Mouse (Mus musculus) G1E (cell line): Measurements from ENCODE around the gene Osbp. TPM values are rescaled to one million over a fixed set of nuclear protein-coding genes. Genes with fewer than 3 reads are reported as not detected.

ENCODE experiments used
- ATAC-seq: 2 replicates; pipeline ENCODE4 v1.8.0; 2016; ENCODE audit warnings: mild to moderate bottlenecking; ENCODE audit not compliant: insufficient number of reproducible peaks, poor library complexity, low FRiP score, severe bottlenecking; ENCODE audit errors: extremely low read depth
- DNase-seq: peaks from one replicate; pipeline ENCODE4 v3.0.0; 2012; ENCODE audit warnings: low spot score
- H3K27me3 ChIP-seq: 2 replicates; pipeline ENCODE4 v1.6.1; 2012; ENCODE audit warnings: mild to moderate bottlenecking, low read length, inconsistent platforms; ENCODE audit not compliant: insufficient read depth
- H3K36me3 ChIP-seq: replicated peaks from 2 replicates; pipeline ENCODE3; 2012; ENCODE audit warnings: mild to moderate bottlenecking, inconsistent platforms
- H3K4me1 ChIP-seq: 2 replicates; pipeline ENCODE4 v1.6.1; 2012; ENCODE audit warnings: low read depth, low read length, inconsistent platforms, mixed read lengths; ENCODE audit not compliant: insufficient read depth
- H3K4me3 ChIP-seq: 2 replicates; pipeline ENCODE4 v1.5.1; 2012; ENCODE audit warnings: low read depth, mild to moderate bottlenecking, inconsistent platforms, low read length, moderate library complexity, mixed read lengths
- H3K9me3 ChIP-seq: replicated peaks from 2 replicates; pipeline ENCODE4 v1.6.1; 2012; ENCODE audit warnings: inconsistent platforms
- CTCF ChIP-seq: IDR thresholded peaks from 2 replicates; pipeline ENCODE4 v1.5.1; 2012; ENCODE audit warnings: low read depth, low read length, inconsistent platforms, mixed read lengths
- GATA1 ChIP-seq: IDR thresholded peaks from 2 replicates; pipeline ENCODE4 v1.6.1; 2012; ENCODE audit warnings: borderline replicate concordance, low read length, inconsistent platforms, mixed read lengths
- GATA2 ChIP-seq: IDR thresholded peaks from 2 replicates; pipeline ENCODE4 v1.6.1; 2012; ENCODE audit warnings: low read depth, low read length, inconsistent platforms, borderline replicate concordance
- POLR2AphosphoS5 ChIP-seq: IDR thresholded peaks from 2 replicates; pipeline ENCODE4 v1.6.1; 2012; ENCODE audit warnings: low read depth, low read length, inconsistent platforms; ENCODE audit not compliant: insufficient replicate concordance
- TAL1 ChIP-seq: conservative IDR thresholded peaks from 2 replicates; pipeline ENCODE4 v1.6.1; 2012; ENCODE audit warnings: low read depth, low read length, inconsistent platforms, mixed read lengths
- polyA plus RNA-seq: library from polyadenylated mRNA; stranded (reverse); fragments of >175 nt; gene quantifications from 2 replicates; pipeline ENCODE4 v1.2.3, GENCODE M21; 2012
- total RNA-seq, 2 experiments: library from RNA; stranded (forward) in 1 of 2; stranded (reverse) in 1 of 2; fragments of 200-1000 nt in 1 of 2; fragments of >200 nt in 1 of 2; fragmentation: Nextera tagmentation in 1 of 2; gene quantifications; 2 replicates each; pipeline ENCODE4 v1.2.3; 2014 to 2017

The Osbp gene
- total and polyA plus RNA-seq, 3 experiments = 12.2 to 50.4 (median 32.1) TPM

DNA sequence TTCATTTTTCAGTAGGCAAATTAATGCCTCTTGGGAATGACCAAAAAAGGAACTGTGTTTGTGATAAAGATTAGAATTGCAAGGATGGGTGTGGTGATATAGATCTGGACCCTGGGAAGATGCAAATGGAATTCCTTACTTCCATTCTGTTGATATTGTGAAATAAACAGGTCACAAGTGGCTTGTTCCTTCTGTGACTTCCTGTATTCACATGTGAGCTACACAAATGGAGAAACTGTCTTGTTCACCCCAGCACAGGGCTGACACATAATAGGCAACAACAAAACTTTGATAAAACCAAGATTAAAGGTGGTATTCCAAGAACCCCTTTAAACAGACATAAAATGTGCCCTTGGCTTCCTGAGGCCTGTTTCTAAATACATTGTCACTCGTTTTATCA, 15.9 kb upstream of the Osbp start:
- no peak overlapping the region for H3K4me3 ChIP-seq
- DNase-seq = no peak
- peaks cover 6% of the 10 kb centered on the region; the same call in 1 of the 2 replicates for H3K4me1 ChIP-seq
- TF ChIP-seq CTCF (no peak), POLR2AphosphoS5 (no peak), GATA2 (no peak), TAL1 (no peak), GATA1 (no peak)
- H3K27me3 ChIP-seq = peaks cover 10% of the 10 kb centered on the region
- no peaks in the 10 kb centered on the region for H3K9me3 ChIP-seq
- H3K36me3 ChIP-seq = peaks cover 19% of the 10 kb centered on the region
- ATAC-seq = no peak

- H3K27me3 ChIP-seq = peaks cover 10% of the 10 kb centered on the region
- no peak overlapping the region for H3K4me3 ChIP-seq
- no peak for TF ChIP-seq GATA2
- no peak for TF ChIP-seq TAL1
- no peak for TF ChIP-seq POLR2AphosphoS5
- no peak for ATAC-seq
- H3K9me3 ChIP-seq = no peaks in the 10 kb centered on the region
- H3K4me1 ChIP-seq = peaks cover 6% of the 10 kb centered on the region; the same call in 1 of the 2 replicates
- DNase-seq = no peak
- peaks cover 11% of the 10 kb centered on the region for H3K36me3 ChIP-seq
These were observed 15.0 kb upstream of the Osbp start for GRCm38 (mm10) chr19:11950747-11951146.

GRCm38 (mm10) chr19:11954206-11954605, 11.5 kb upstream of the Osbp start:
- no peaks in the 10 kb centered on the region for H3K36me3 ChIP-seq
- no peak overlapping the region; the same call in 1 of the 2 replicates for H3K4me3 ChIP-seq
- DNase-seq (no peak), ATAC-seq (no peak)
- peaks cover 14% of the 10 kb centered on the region for H3K27me3 ChIP-seq
- H3K4me1 ChIP-seq = peaks cover 6% of the 10 kb centered on the region; the same call in 1 of the 2 replicates
- no peaks in the 10 kb centered on the region for H3K9me3 ChIP-seq
- TF ChIP-seq POLR2AphosphoS5 (no peak), GATA1 (no peak), TAL1 (no peak), GATA2 (no peak), CTCF (no peak)

GRCm38 (mm10) chr19:11956636-11957035, 9.1 kb upstream of the Osbp start:
- Histone ChIP-seq H3K9me3 (no peaks in the 10 kb centered on the region), H3K4me3 (no peak overlapping the region), H3K36me3 (no peaks in the 10 kb centered on the region), H3K4me1 (peaks cover 3% of the 10 kb centered on the region; the same call in 1 of the 2 replicates), H3K27me3 (peaks cover 17% of the 10 kb centered on the region)
- ATAC-seq (no peak), DNase-seq (no peak)
- TF ChIP-seq GATA2 (no peak), CTCF (no peak), GATA1 (no peak), TAL1 (no peak), POLR2AphosphoS5 (no peak)

DNA sequence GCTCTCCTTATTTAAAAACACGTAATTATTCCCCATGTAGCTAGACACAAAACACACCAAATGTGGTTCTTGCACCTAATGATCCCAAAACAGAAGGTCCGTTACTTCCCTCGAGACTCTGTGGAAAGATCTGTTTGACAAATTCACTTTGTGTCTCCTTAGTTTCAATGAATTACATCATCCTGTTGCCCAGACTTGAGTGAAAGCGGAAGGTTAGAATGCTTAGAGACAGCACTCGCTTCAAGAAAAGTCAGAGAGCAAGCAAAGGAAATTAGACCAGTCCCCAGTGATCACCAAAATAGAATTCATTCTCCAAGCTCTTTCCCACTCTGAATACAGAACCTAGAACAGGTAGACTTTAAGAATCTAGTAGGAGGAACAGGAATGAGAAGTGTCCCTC, 8.3 kb upstream of the Osbp start:
- ATAC-seq (no peak), DNase-seq (no peak)
- Histone ChIP-seq H3K27me3 (peaks cover 13% of the 10 kb centered on the region), H3K9me3 (no peaks in the 10 kb centered on the region), H3K36me3 (no peaks in the 10 kb centered on the region), H3K4me1 (peaks cover 3% of the 10 kb centered on the region; the same call in 1 of the 2 replicates), H3K4me3 (no peak overlapping the region)
- TF ChIP-seq POLR2AphosphoS5 (no peak), TAL1 (no peak), CTCF (no peak), GATA2 (no peak), GATA1 (no peak)

DNA sequence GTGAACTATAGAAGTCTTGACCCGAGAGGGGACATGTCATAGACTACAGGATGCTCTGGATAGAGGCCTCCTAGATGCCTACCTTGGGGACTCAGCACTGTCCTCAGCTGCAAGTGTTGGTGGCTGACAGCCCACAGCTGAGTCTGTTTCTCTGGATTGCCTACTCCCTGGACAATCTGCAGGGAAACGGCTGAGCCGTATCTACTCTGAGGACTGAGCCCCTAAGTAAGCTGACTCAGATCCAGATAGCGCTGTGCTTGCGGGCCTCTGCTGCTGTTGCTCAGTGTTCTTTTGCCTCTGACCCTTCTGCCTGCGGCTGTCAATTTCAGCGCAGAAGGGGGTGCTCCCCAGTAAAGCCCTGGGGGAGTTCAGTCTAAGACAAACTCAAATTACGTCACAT, 7.9 kb upstream of the Osbp start:
- peaks cover 13% of the 10 kb centered on the region for H3K27me3 ChIP-seq
- DNase-seq (no peak), ATAC-seq (no peak)
- H3K36me3 ChIP-seq = no peaks in the 10 kb centered on the region
- H3K4me1 ChIP-seq = peaks cover 5% of the 10 kb centered on the region; the same call in 1 of the 2 replicates
- TF ChIP-seq GATA1 = no peak
- TF ChIP-seq TAL1 = no peak
- TF ChIP-seq GATA2 = no peak
- no peak for TF ChIP-seq POLR2AphosphoS5
- no peak for TF ChIP-seq CTCF
- no peak overlapping the region for H3K4me3 ChIP-seq
- H3K9me3 ChIP-seq = no peaks in the 10 kb centered on the region
